Mouse (Mus musculus) urinary bladder, postnatal 0 days (tissue): ENCODE measurements around the gene G6pdx. TPM values are rescaled to one million over a fixed set of nuclear protein-coding genes. Genes with fewer than 3 reads are reported as not detected.

Experiments
- polyA plus RNA-seq: library from polyadenylated mRNA; unstranded; fragments of >200 nt; fragmentation: Nextera tagmentation; extraction: Ambion mirVana; gene quantifications from 2 replicates; pipeline ENCODE4 v1.2.1, GENCODE M21; 2015

Gene G6pdx
- 61.1 and 65.3 TPM in 2 replicates for polyA plus RNA-seq

GRCm38 (mm10) chrX:74428826-74429276, at the start of gene G6pdx:
Gene G6pdx, minus strand, starts transcription at chrX:74429194.

GRCm38 (mm10) chrX:74392535-74393443, 36.2 kb downstream of the G6pdx start, which contains the start of the genes Fam3a and Ikbkg:
Gene Fam3a, minus strand, starts transcription at chrX:74393272.
Gene Ikbkg, plus strand, starts transcription at chrX:74393290.

DNA sequence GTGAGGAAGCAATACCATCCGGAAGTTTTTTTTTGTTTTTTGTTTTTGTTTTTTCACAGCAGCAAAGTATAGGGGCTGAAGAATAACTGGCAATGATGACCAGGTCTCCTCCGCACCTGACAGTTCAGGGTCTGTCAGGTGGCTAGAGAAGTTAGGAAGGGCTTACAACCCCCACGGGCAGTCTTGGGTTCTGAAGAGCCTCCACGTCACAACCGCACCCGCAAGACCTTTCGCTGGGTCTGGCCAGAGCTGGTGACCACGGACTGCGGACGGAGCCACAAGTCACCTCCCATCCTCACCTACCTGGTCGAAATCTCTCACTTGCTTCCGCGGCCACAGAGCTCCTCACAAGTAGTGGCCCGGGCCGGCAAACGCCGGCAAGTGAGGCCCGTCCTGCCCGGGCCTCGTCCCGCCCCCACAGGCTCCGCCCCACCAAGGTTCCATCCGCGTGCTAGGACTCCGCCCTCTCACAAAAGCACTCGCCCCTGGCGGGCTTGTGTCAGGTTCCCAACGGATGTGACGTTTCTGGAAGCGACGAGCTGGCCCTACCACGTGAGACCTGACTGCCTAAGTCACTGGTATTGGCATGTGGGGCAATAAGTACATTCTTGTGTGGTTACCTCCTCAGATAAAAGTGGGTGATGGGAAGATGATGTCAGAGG, 56.0 kb downstream of the G6pdx start, which contains the start of the genes Ubl4a and Slc10a3:
Ubl4a (minus strand) TSS at position 331 of the 662 bp plus-strand sequence.
Slc10a3 (minus strand) TSS at position 462 of the 662 bp plus-strand sequence.

Other genes with a start within 250 kb of the G6pdx start
- 1,264 and 1,315 TPM in 2 replicates for gene Flna, start 179.4 kb downstream of the G6pdx start, polyA plus RNA-seq
- gene Emd, start 174.5 kb downstream of the G6pdx start, polyA plus RNA-seq = 27.8 and 28.9 TPM in 2 replicates
- 802 and 865 TPM in 2 replicates for gene Rpl10, start 158.4 kb downstream of the G6pdx start, polyA plus RNA-seq
- gene Taz, start 147.3 kb downstream of the G6pdx start, polyA plus RNA-seq = 50.5 and 56.1 TPM in 2 replicates
- gene Dnase1l1, start 146.9 kb downstream of the G6pdx start, polyA plus RNA-seq = 18.6 and 20.0 TPM in 2 replicates
- gene Atp6ap1, start 132.1 kb downstream of the G6pdx start, polyA plus RNA-seq = 97.3 and 109 TPM in 2 replicates
- 106 and 112 TPM in 2 replicates for gene Gdi1, start 124.2 kb downstream of the G6pdx start, polyA plus RNA-seq
- 38.8 and 45.1 TPM in 2 replicates for gene Fam50a, start 116.2 kb downstream of the G6pdx start, polyA plus RNA-seq
- gene Plxna3, start 100.1 kb downstream of the G6pdx start, polyA plus RNA-seq = 2.2 and 2.3 TPM in 2 replicates
- 74.8 and 80.3 TPM in 2 replicates for gene Lage3, start 75.6 kb downstream of the G6pdx start, polyA plus RNA-seq
- gene Ubl4a, start 56.0 kb downstream of the G6pdx start, polyA plus RNA-seq = 65.4 and 70.7 TPM in 2 replicates
- 18.1 and 19.6 TPM in 2 replicates for gene Slc10a3, start 55.8 kb downstream of the G6pdx start, polyA plus RNA-seq
- gene Fam3a, start 35.9 kb downstream of the G6pdx start, polyA plus RNA-seq = 27.6 and 28.2 TPM in 2 replicates
- gene Ikbkg, start 35.9 kb downstream of the G6pdx start, polyA plus RNA-seq = 17.3 and 17.9 TPM in 2 replicates
- not detected in 2 replicates for gene Gm6880, start 52.2 kb upstream of the G6pdx start, polyA plus RNA-seq
- not detected in 2 replicates for gene Olfr1326-ps1, start 145.7 kb upstream of the G6pdx start, polyA plus RNA-seq
- not detected in 2 replicates for gene Olfr1325, start 163.5 kb upstream of the G6pdx start, polyA plus RNA-seq
- gene Gm5640, start 216.4 kb upstream of the G6pdx start, polyA plus RNA-seq = not detected in 2 replicates